Mouse (Mus musculus): Measurements from ENCODE around the gene Ifna7. TPM values are rescaled to one million over a fixed set of nuclear protein-coding genes. Genes with fewer than 3 reads are reported as not detected.

The Ifna7 gene
- polyA plus RNA-seq, 1 experiment from 2014 or later, result not detected

GRCm38 (mm10) chr4:88845334-88845733 is 29.3 kb downstream of the Ifna7 start:
- Histone ChIP-seq H3K27me3 (no peaks in the 10 kb centered on the region), H3K9me3 (no peaks in the 10 kb centered on the region), H3K36me3 (no peaks in the 10 kb centered on the region), H3K9ac (no peak overlapping the region), H3K27ac (no peak overlapping the region), H3K4me3 (no peak overlapping the region), H3K4me1 (no peaks in the 10 kb centered on the region), H3K4me2 (no peak overlapping the region)
- no peak for ATAC-seq (ENCODE audit: borderline replicate concordance, extremely low read depth, low FRiP score, low TSS enrichment)
- 33% methylated on average over 2 of the region's 2 CpGs for WGBS

GRCm38 (mm10) chr4:88849698-88850097 is 33.7 kb downstream of the Ifna7 start, which contains the start of gene Ifna1:
Ifna1 (plus strand) TSS chr4:88850087.
- Histone ChIP-seq H3K27ac (no peak within 1 kb of the TSS), H3K9ac (no peak within 1 kb of the TSS), H3K4me3 (no peak within 1 kb of the TSS), H3K27me3 (no peaks in the 10 kb centered on the region), H3K36me3 (no peaks in the 10 kb centered on the region), H3K4me1 (no peaks in the 10 kb centered on the region), H3K4me2 (no peak within 1 kb of the TSS), H3K9me3 (no peaks in the 10 kb centered on the region)
- 76% methylated on average over 1 of the region's 1 CpGs for WGBS
- ATAC-seq (ENCODE audit: borderline replicate concordance, extremely low read depth, low FRiP score, low TSS enrichment), result no peak

- H3K36me3 ChIP-seq, result no peaks in the 10 kb centered on the region
Observed at GRCm38 (mm10) chr4:88851026-88851763, 35.2 kb downstream of the Ifna7 start.

GRCm38 (mm10) chr4:88859214-88859613 is 43.2 kb downstream of the Ifna7 start:
- no peak overlapping the region for H3K4me3 ChIP-seq
- H3K27ac ChIP-seq, result no peak overlapping the region
- H3K36me3 ChIP-seq, result no peaks in the 10 kb centered on the region
- H3K27me3 ChIP-seq, result peaks cover 12% of the 10 kb centered on the region; the same call in 1 of the 2 replicates
- no peak for ATAC-seq (ENCODE audit: borderline replicate concordance, extremely low read depth, low FRiP score, low TSS enrichment)
- no peaks in the 10 kb centered on the region for H3K9me3 ChIP-seq
- no peaks in the 10 kb centered on the region for H3K4me1 ChIP-seq
- no peak overlapping the region for H3K9ac ChIP-seq
- no peak overlapping the region for H3K4me2 ChIP-seq

More at GRCm38 (mm10) chr4:88851026-88851763, 35.2 kb downstream of the Ifna7 start:
- 62% methylated on average over 4 of the region's 4 CpGs for WGBS
- Histone ChIP-seq H3K4me3 (no peak overlapping the region), H3K9me3 (no peaks in the 10 kb centered on the region), H3K27ac (no peak overlapping the region), H3K27me3 (no peaks in the 10 kb centered on the region), H3K9ac (no peak overlapping the region), H3K4me1 (no peaks in the 10 kb centered on the region), H3K4me2 (no peak overlapping the region)
- ATAC-seq (ENCODE audit: borderline replicate concordance, extremely low read depth, low FRiP score, low TSS enrichment), result no peak

- Histone ChIP-seq H3K9me3 (no peaks in the 10 kb centered on the region), H3K4me3 (no peak overlapping the region), H3K27ac (no peak overlapping the region), H3K4me2 (no peak overlapping the region), H3K36me3 (no peaks in the 10 kb centered on the region), H3K27me3 (peaks cover 24% of the 10 kb centered on the region), H3K9ac (no peak overlapping the region), H3K4me1 (peaks cover 6% of the 10 kb centered on the region; the same call in 1 of the 2 replicates)
- WGBS, result 6% methylated on average over 7 of the region's 7 CpGs
- ATAC-seq (ENCODE audit: borderline replicate concordance, extremely low read depth, low FRiP score, low TSS enrichment), result no peak
Observed at GRCm38 (mm10) chr4:88863309-88863708, 47.3 kb downstream of the Ifna7 start.

- no peak overlapping the region for H3K4me3 ChIP-seq
- no peak overlapping the region for H3K4me2 ChIP-seq
- peaks cover 8% of the 10 kb centered on the region; the same call in 1 of the 2 replicates for H3K4me1 ChIP-seq
- H3K9me3 ChIP-seq, result no peaks in the 10 kb centered on the region
- H3K27me3 ChIP-seq, result peaks cover 29% of the 10 kb centered on the region
- no peak overlapping the region for H3K27ac ChIP-seq
- no peaks in the 10 kb centered on the region for H3K36me3 ChIP-seq
- H3K9ac ChIP-seq, result no peak overlapping the region
- 43% methylated on average over 9 of the region's 9 CpGs for WGBS
- ATAC-seq (ENCODE audit: borderline replicate concordance, extremely low read depth, low FRiP score, low TSS enrichment), result no peak
Observed at GRCm38 (mm10) chr4:88864599-88864998, 48.6 kb downstream of the Ifna7 start.

- no peak overlapping the region for H3K4me3 ChIP-seq
- H3K9me3 ChIP-seq, result no peaks in the 10 kb centered on the region
- no peak overlapping the region for H3K9ac ChIP-seq
- peaks cover 29% of the 10 kb centered on the region for H3K27me3 ChIP-seq
- ATAC-seq (ENCODE audit: borderline replicate concordance, extremely low read depth, low FRiP score, low TSS enrichment), result no peak
- H3K36me3 ChIP-seq, result no peaks in the 10 kb centered on the region
- H3K4me2 ChIP-seq, result no peak overlapping the region
- H3K4me1 ChIP-seq, result peaks cover 8% of the 10 kb centered on the region; the same call in 1 of the 2 replicates
- WGBS, result 36% methylated on average over 6 of the region's 6 CpGs
- H3K27ac ChIP-seq, result no peak overlapping the region
Observed at GRCm38 (mm10) chr4:88865011-88865569, 49.1 kb downstream of the Ifna7 start.

Other genes with a start within 250 kb of the Ifna7 start
- gene Ifna14, start 244.4 kb upstream of the Ifna7 start, polyA plus RNA-seq (2015; fragmentation: Nextera tagmentation; extraction: Ambion mirVana), result not detected in 2 replicates
- not detected in 2 replicates for gene Ifna9, start 223.8 kb upstream of the Ifna7 start, polyA plus RNA-seq (2015; fragmentation: Nextera tagmentation; extraction: Ambion mirVana)
- gene Ifna12, start 212.9 kb upstream of the Ifna7 start, polyA plus RNA-seq (2015; fragmentation: Nextera tagmentation; extraction: Ambion mirVana), result not detected in 2 replicates
- not detected in 2 replicates for gene C87499, start 181.8 kb upstream of the Ifna7 start, polyA plus RNA-seq (2015; fragmentation: Nextera tagmentation; extraction: Ambion mirVana)
- gene Ifna13, start 171.8 kb upstream of the Ifna7 start, polyA plus RNA-seq (2015; fragmentation: Nextera tagmentation; extraction: Ambion mirVana), result not detected in 2 replicates
- gene Ifna16, start 139.3 kb upstream of the Ifna7 start, polyA plus RNA-seq (2015; fragmentation: Nextera tagmentation; extraction: Ambion mirVana), result not detected in 2 replicates
- not detected in 2 replicates for gene Ifna2, start 132.3 kb upstream of the Ifna7 start, polyA plus RNA-seq (2015; fragmentation: Nextera tagmentation; extraction: Ambion mirVana)
- not detected in 2 replicates for gene Ifnab, start 124.9 kb upstream of the Ifna7 start, polyA plus RNA-seq (2015; fragmentation: Nextera tagmentation; extraction: Ambion mirVana)
- 1.1 and 1.7 TPM in 2 replicates for gene Gm26566, start 94.4 kb upstream of the Ifna7 start, polyA plus RNA-seq (2015; fragmentation: Nextera tagmentation; extraction: Ambion mirVana)
- 93.3 and 96.3 TPM in 2 replicates for gene Klhl9, start 93.8 kb upstream of the Ifna7 start, polyA plus RNA-seq (2015; fragmentation: Nextera tagmentation; extraction: Ambion mirVana)
- not detected in 2 replicates for gene Gm13271, start 61.4 kb upstream of the Ifna7 start, polyA plus RNA-seq (2015; fragmentation: Nextera tagmentation; extraction: Ambion mirVana)
- 0.21 and 0.68 TPM in 2 replicates for gene Gm13283, start 56.1 kb upstream of the Ifna7 start, polyA plus RNA-seq (2015; fragmentation: Nextera tagmentation; extraction: Ambion mirVana)
- 0.22 and 0.74 TPM in 2 replicates for gene Gm13290, start 42.4 kb upstream of the Ifna7 start, polyA plus RNA-seq (2015; fragmentation: Nextera tagmentation; extraction: Ambion mirVana)
- not detected in 2 replicates for gene Gm13289, start 39.3 kb upstream of the Ifna7 start, polyA plus RNA-seq (2015; fragmentation: Nextera tagmentation; extraction: Ambion mirVana)
- gene Gm13272, start 36.4 kb upstream of the Ifna7 start, polyA plus RNA-seq (2015; fragmentation: Nextera tagmentation; extraction: Ambion mirVana), result 0.39 TPM in 1 of 2 replicates, not detected in the other
- gene Ifnz, start 34.1 kb upstream of the Ifna7 start, polyA plus RNA-seq (2015; fragmentation: Nextera tagmentation; extraction: Ambion mirVana), result 0.66 TPM in 1 of 2 replicates, not detected in the other
- gene Gm13276, start 30.5 kb upstream of the Ifna7 start, polyA plus RNA-seq (2015; fragmentation: Nextera tagmentation; extraction: Ambion mirVana), result not detected in 2 replicates
- not detected in 2 replicates for gene Gm13277, start 27.6 kb upstream of the Ifna7 start, polyA plus RNA-seq (2015; fragmentation: Nextera tagmentation; extraction: Ambion mirVana)
- gene Gm13278, start 24.7 kb upstream of the Ifna7 start, polyA plus RNA-seq (2015; fragmentation: Nextera tagmentation; extraction: Ambion mirVana), result not detected in 2 replicates
- not detected in 2 replicates for gene Gm13275, start 21.7 kb upstream of the Ifna7 start, polyA plus RNA-seq (2015; fragmentation: Nextera tagmentation; extraction: Ambion mirVana)
- gene Gm13279, start 18.8 kb upstream of the Ifna7 start, polyA plus RNA-seq (2015; fragmentation: Nextera tagmentation; extraction: Ambion mirVana), result not detected in 2 replicates
- gene Gm13285, start 16.6 kb upstream of the Ifna7 start, polyA plus RNA-seq (2015; fragmentation: Nextera tagmentation; extraction: Ambion mirVana), result 1.5 and 1.7 TPM in 2 replicates
- not detected in 2 replicates for gene Gm13287, start 13.0 kb upstream of the Ifna7 start, polyA plus RNA-seq (2015; fragmentation: Nextera tagmentation; extraction: Ambion mirVana)
- gene Gm13288, start 10.7 kb upstream of the Ifna7 start, polyA plus RNA-seq (2015; fragmentation: Nextera tagmentation; extraction: Ambion mirVana), result 0.11 TPM in 1 of 2 replicates, not detected in the other
- gene Ifna11, start 3.7 kb downstream of the Ifna7 start, polyA plus RNA-seq (2015; fragmentation: Nextera tagmentation; extraction: Ambion mirVana), result not detected in 2 replicates
- gene Ifna6, start 11.2 kb downstream of the Ifna7 start, polyA plus RNA-seq (2015; fragmentation: Nextera tagmentation; extraction: Ambion mirVana), result not detected in 2 replicates
- not detected in 2 replicates for gene Ifna5, start 19.3 kb downstream of the Ifna7 start, polyA plus RNA-seq (2015; fragmentation: Nextera tagmentation; extraction: Ambion mirVana)
- gene Ifna4, start 25.6 kb downstream of the Ifna7 start, polyA plus RNA-seq (2015; fragmentation: Nextera tagmentation; extraction: Ambion mirVana), result not detected in 2 replicates
- not detected in 2 replicates for gene Ifna1, start 33.9 kb downstream of the Ifna7 start, polyA plus RNA-seq (2015; fragmentation: Nextera tagmentation; extraction: Ambion mirVana)
- gene Ifne, start 64.0 kb downstream of the Ifna7 start, polyA plus RNA-seq (2015; fragmentation: Nextera tagmentation; extraction: Ambion mirVana), result not detected in 2 replicates

Data from lung, embryonic 15.5 days (tissue).